Mouse (Mus musculus): Measurements from ENCODE around the gene Dap3.
A peak's percentile ranks its signal among the peaks of the same experiment; 100 is the strongest.
"Not testable (repeated sequence)": the region's sequence is repeated elsewhere in the genome, so short reads cannot be mapped to it uniquely, and the experiment has no call there.

The Dap3 gene

GRCm38 (mm10) chr3:88950576-88951326 lies at the start of gene Dap3, which contains the start of gene Ash1l:
Gene Dap3, minus strand, starts transcription at chr3:88951181.
Gene Ash1l, plus strand, starts transcription at chr3:88950622.
- DNase-seq = peak; percentile 81

- DNase-seq = no peak
Measured at GRCm38 (mm10) chr3:88992793-88993192, 41.8 kb upstream of the Dap3 start.

GRCm38 (mm10) chr3:88983921-88984381 lies 33.0 kb upstream of the Dap3 start:
- no peak for DNase-seq

GRCm38 (mm10) chr3:88981206-88982010 lies 30.4 kb upstream of the Dap3 start:
- peak; percentile 43 for DNase-seq

GRCm38 (mm10) chr3:88975012-88975411 lies 24.0 kb upstream of the Dap3 start:
- DNase-seq = no peak

GRCm38 (mm10) chr3:88963211-88963610 lies 12.2 kb upstream of the Dap3 start:
- not testable (repeated sequence) for DNase-seq

GRCm38 (mm10) chr3:88953736-88954135 lies 2.8 kb upstream of the Dap3 start:
- no peak for DNase-seq

- DNase-seq = no peak
Measured at GRCm38 (mm10) chr3:88953246-88953645, 2.3 kb upstream of the Dap3 start.

- DNase-seq = no peak
Measured at GRCm38 (mm10) chr3:88951327-88951800, 383 bp upstream of the Dap3 start.

GRCm38 (mm10) chr3:88949786-88950575 lies 1.0 kb downstream of the Dap3 start:
- peak; percentile 88 for DNase-seq

GRCm38 (mm10) chr3:88944109-88944508 lies 6.9 kb downstream of the Dap3 start:
- DNase-seq = no peak

GRCm38 (mm10) chr3:88942316-88942880 lies 8.6 kb downstream of the Dap3 start:
- DNase-seq = no peak

GRCm38 (mm10) chr3:88939749-88940148 lies 11.2 kb downstream of the Dap3 start:
- peak; percentile 68 for DNase-seq

- DNase-seq = no peak
Measured at GRCm38 (mm10) chr3:88939071-88939470, 11.9 kb downstream of the Dap3 start.

- DNase-seq = no peak
Measured at GRCm38 (mm10) chr3:88929501-88929900, 21.5 kb downstream of the Dap3 start.

- DNase-seq = no peak
Measured at GRCm38 (mm10) chr3:88925651-88926050, 25.3 kb downstream of the Dap3 start.

GRCm38 (mm10) chr3:88923989-88924591 lies 26.9 kb downstream of the Dap3 start:
- no peak for DNase-seq

- no peak for DNase-seq
Measured at GRCm38 (mm10) chr3:88921411-88921810, 29.6 kb downstream of the Dap3 start.

GRCm38 (mm10) chr3:88918981-88919380 lies 32.0 kb downstream of the Dap3 start:
- no peak for DNase-seq

- no peak for DNase-seq
Measured at GRCm38 (mm10) chr3:88914384-88914810, 36.6 kb downstream of the Dap3 start.

- peak; percentile 91 for DNase-seq
Measured at GRCm38 (mm10) chr3:88913511-88914383, 37.2 kb downstream of the Dap3 start, which contains the start of gene Msto1. Gene Msto1, minus strand, starts transcription at chr3:88913999.

Data from cerebellum, adult 9-10 months (tissue).